Mouse (Mus musculus): ENCODE results near the gene Stag2. TPM values are rescaled to one million over a fixed set of nuclear protein-coding genes. Genes with fewer than 3 reads are reported as not detected.

Stag2 gene
- polyA plus RNA-seq, 1 experiment from 2014 or later = 16.9 TPM

DNA sequence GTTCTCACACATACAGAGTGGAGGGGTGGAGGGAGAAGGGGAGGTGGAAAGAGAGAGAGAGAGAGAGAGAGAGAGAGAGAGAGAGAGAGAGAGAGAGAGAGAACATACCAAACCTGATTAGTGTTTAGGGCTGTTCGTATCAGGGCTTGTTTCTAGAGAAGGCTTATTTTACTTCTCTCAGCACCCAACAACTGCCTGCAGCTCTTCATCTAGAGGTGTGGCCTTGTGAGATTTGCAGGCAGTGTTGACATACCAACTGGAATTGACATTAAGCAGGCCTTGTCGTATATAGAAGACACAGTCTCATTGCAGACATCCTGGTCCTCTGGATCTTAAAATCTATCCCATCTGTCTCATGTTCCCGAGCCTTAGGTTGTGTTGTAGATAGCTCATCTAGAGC, 141.1 kb downstream of the Stag2 start:
- Histone ChIP-seq H3K27ac (ENCODE audit: low read depth) (no peak overlapping the region), H3K27me3 (ENCODE audit: insufficient read depth, low read length) (no peaks in the 10 kb centered on the region), H3K4me1 (ENCODE audit: insufficient read depth) (no peaks in the 10 kb centered on the region), H3K4me3 (ENCODE audit: low read depth, low read length) (no peak overlapping the region), H3K4me2 (ENCODE audit: low read depth, low read length) (no peak overlapping the region), H3K36me3 (replicated peaks; ENCODE audit: insufficient read depth, low read length) (no peaks in the 10 kb centered on the region), H3K9ac (replicated peaks) (no peak overlapping the region), H3K9me3 (ENCODE audit: low read length) (no peaks in the 10 kb centered on the region)
- DNase-seq = no peak
- ATAC-seq = no peak
- TF ChIP-seq CTCF (IDR thresholded peaks at IDR 0.05; ENCODE audit: low read depth) (no peak), EP300 (IDR thresholded peaks at IDR 0.05; ENCODE audit: low read depth) (no peak)
- WGBS (ENCODE audit: insufficient replicate concordance) = 61% methylated on average over 3 of the region's 3 CpGs

GRCm38 (mm10) chrX:42315231-42315630, 166.1 kb downstream of the Stag2 start:
- Histone ChIP-seq H3K9me3 (ENCODE audit: low read length) (no peaks in the 10 kb centered on the region), H3K9ac (replicated peaks) (no peak overlapping the region), H3K4me1 (ENCODE audit: insufficient read depth) (no peaks in the 10 kb centered on the region), H3K4me2 (ENCODE audit: low read depth, low read length) (no peak overlapping the region), H3K36me3 (replicated peaks; ENCODE audit: insufficient read depth, low read length) (no peaks in the 10 kb centered on the region), H3K4me3 (ENCODE audit: low read depth, low read length) (no peak overlapping the region), H3K27ac (ENCODE audit: low read depth) (no peak overlapping the region), H3K27me3 (ENCODE audit: insufficient read depth, low read length) (no peaks in the 10 kb centered on the region)
- 77% methylated on average over 3 of the region's 3 CpGs for WGBS (ENCODE audit: insufficient replicate concordance)
- ATAC-seq = no peak
- no peak for TF ChIP-seq EP300 (IDR thresholded peaks at IDR 0.05; ENCODE audit: low read depth)
- no peak for TF ChIP-seq CTCF (IDR thresholded peaks at IDR 0.05; ENCODE audit: low read depth)
- DNase-seq = no peak

DNA sequence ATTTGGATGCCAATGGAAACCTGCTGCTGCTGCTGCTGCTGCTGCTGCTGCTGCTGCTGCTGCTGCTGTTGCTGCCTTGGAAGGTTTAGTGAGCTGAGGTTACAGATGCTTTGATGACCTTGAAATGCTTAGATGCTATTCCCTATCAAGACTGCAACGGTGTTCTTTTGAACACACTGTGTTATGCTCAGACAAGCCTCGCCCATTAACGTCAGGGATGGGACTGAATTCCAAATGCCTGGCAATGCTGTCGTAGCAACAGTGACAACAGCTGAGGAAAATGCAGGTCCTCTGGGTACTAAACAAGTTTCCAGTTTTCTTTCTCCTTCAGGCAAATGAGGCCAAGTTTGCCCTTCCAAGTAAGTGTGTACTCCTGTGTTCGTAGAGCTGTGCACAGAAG, 171.3 kb downstream of the Stag2 start:
- WGBS (ENCODE audit: insufficient replicate concordance) = 70% methylated on average over 5 of the region's 5 CpGs
- TF ChIP-seq EP300 (IDR thresholded peaks at IDR 0.05; ENCODE audit: low read depth) (no peak), CTCF (IDR thresholded peaks at IDR 0.05; ENCODE audit: low read depth) (no peak)

DNA sequence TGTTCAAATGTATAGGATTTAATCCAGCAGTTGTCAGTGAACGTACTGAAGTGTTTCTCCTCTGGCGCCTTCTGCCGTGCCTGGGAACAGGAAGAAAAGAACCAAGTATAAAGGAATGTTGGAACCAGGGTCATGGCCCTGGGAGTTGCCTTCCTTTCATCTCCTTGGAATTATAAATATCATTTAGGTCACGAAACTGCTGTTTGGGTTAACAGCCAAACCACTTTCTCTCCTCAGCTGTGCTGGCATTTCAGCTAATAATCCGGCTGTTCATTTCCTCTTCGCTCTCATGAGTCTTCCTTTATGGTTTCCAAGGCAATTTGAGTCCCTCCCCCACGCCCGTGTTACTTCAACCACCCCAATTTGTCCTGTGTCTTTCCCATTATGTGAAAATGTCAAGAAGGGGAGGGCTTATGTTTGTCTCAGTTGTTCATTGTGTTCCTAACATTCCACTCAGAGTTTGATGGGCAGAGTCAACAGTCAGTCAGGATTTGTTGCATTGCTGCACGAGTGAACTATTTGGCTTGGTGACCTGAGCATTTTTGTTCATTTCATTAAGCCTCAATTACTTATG, 172.2 kb downstream of the Stag2 start:
- Histone ChIP-seq H3K9ac (replicated peaks) (no peak overlapping the region), H3K27ac (ENCODE audit: low read depth) (no peak overlapping the region), H3K36me3 (replicated peaks; ENCODE audit: insufficient read depth, low read length) (no peaks in the 10 kb centered on the region), H3K27me3 (ENCODE audit: insufficient read depth, low read length) (no peaks in the 10 kb centered on the region), H3K9me3 (ENCODE audit: low read length) (no peaks in the 10 kb centered on the region), H3K4me1 (ENCODE audit: insufficient read depth) (no peaks in the 10 kb centered on the region), H3K4me2 (ENCODE audit: low read depth, low read length) (no peak overlapping the region), H3K4me3 (ENCODE audit: low read depth, low read length) (no peak overlapping the region)
- DNase-seq = no peak
- WGBS (ENCODE audit: insufficient replicate concordance) = 52% methylated on average over 9 of the region's 9 CpGs
- no peak for ATAC-seq
- no peak for TF ChIP-seq EP300 (IDR thresholded peaks at IDR 0.05; ENCODE audit: low read depth)
- TF ChIP-seq CTCF (IDR thresholded peaks at IDR 0.05; ENCODE audit: low read depth) = no peak

More for the DNA sequence above, 171.3 kb downstream of the Stag2 start:
- H3K4me1 ChIP-seq (ENCODE audit: insufficient read depth) = no peaks in the 10 kb centered on the region
- no peak for ATAC-seq
- H3K4me3 ChIP-seq (ENCODE audit: low read depth, low read length) = no peak overlapping the region
- H3K9me3 ChIP-seq (ENCODE audit: low read length) = no peaks in the 10 kb centered on the region
- no peak overlapping the region for H3K9ac ChIP-seq (replicated peaks)
- H3K4me2 ChIP-seq (ENCODE audit: low read depth, low read length) = no peak overlapping the region
- no peaks in the 10 kb centered on the region for H3K36me3 ChIP-seq (replicated peaks; ENCODE audit: insufficient read depth, low read length)
- no peaks in the 10 kb centered on the region for H3K27me3 ChIP-seq (ENCODE audit: insufficient read depth, low read length)
- DNase-seq = no peak
- no peak overlapping the region for H3K27ac ChIP-seq (ENCODE audit: low read depth)

- no peak overlapping the region for H3K27ac ChIP-seq (ENCODE audit: low read depth)
These were observed 175.7 kb downstream of the Stag2 start for GRCm38 (mm10) chrX:42324848-42325247.

More at GRCm38 (mm10) chrX:42324848-42325247, 175.7 kb downstream of the Stag2 start:
- Histone ChIP-seq H3K9me3 (ENCODE audit: low read length) (no peaks in the 10 kb centered on the region), H3K4me1 (ENCODE audit: insufficient read depth) (no peaks in the 10 kb centered on the region), H3K4me3 (ENCODE audit: low read depth, low read length) (no peak overlapping the region), H3K4me2 (ENCODE audit: low read depth, low read length) (no peak overlapping the region), H3K36me3 (replicated peaks; ENCODE audit: insufficient read depth, low read length) (no peaks in the 10 kb centered on the region), H3K27me3 (ENCODE audit: insufficient read depth, low read length) (no peaks in the 10 kb centered on the region), H3K9ac (replicated peaks) (no peak overlapping the region)
- TF ChIP-seq EP300 (IDR thresholded peaks at IDR 0.05; ENCODE audit: low read depth) (no peak), CTCF (IDR thresholded peaks at IDR 0.05; ENCODE audit: low read depth) (no peak)
- DNase-seq (no peak), ATAC-seq (no peak)
- 63% methylated on average over 3 of the region's 3 CpGs for WGBS (ENCODE audit: insufficient replicate concordance)

Other genes starting within 250 kb of the Stag2 start
- gene Thoc2, start 228.6 kb upstream of the Stag2 start, polyA plus RNA-seq (2015; fragmentation: Nextera tagmentation; extraction: Ambion mirVana) = 21.2 and 25.7 TPM in 2 replicates
- gene Xiap, start 89.6 kb upstream of the Stag2 start, polyA plus RNA-seq (2015; fragmentation: Nextera tagmentation; extraction: Ambion mirVana) = 8.9 and 9.5 TPM in 2 replicates